Mouse (Mus musculus): ENCODE results near the gene Prrx2. TPM values are rescaled to one million over a fixed set of nuclear protein-coding genes. Genes with fewer than 3 reads are reported as not detected.
A peak's percentile ranks its signal among the peaks of the same experiment; 100 is the strongest.

Prrx2 gene
- polyA plus RNA-seq, 1 experiment from 2014 or later = 47.0 TPM

GRCm38 (mm10) chr2:30885453-30886163, 50.8 kb downstream of the Prrx2 start:
- Histone ChIP-seq H3K4me1 (ENCODE audit: control insufficient read depth in 2 of 2, insufficient read depth in 2 of 2, low read length in 2 of 2) (peaks cover 0 to under 1% of the 10 kb centered on the region in 2 experiments; a peak in 1 of 4 replicates), H3K4me3 (ENCODE audit: control insufficient read depth in 1 of 2, insufficient read depth in 1 of 2, low read depth in 1 of 2, low read length in 2 of 2) (no peak overlapping the region), H3K9ac (ENCODE audit: low read length) (no peak overlapping the region), H3K36me3 (ENCODE audit: control insufficient read depth, insufficient read depth, low read length) (peaks cover 21% of the 10 kb centered on the region), H3K9me3 (ENCODE audit: control insufficient read depth, low read length) (peaks cover 4% of the 10 kb centered on the region; the same call in 1 of the 2 replicates), H3K27ac (replicated peaks in 1 of 2; ENCODE audit: control insufficient read depth in 1 of 2, insufficient read depth in 1 of 2, low read depth in 2 of 2, low read length in 2 of 2) (no peak overlapping the region), H3K27me3 (ENCODE audit: control insufficient read depth, insufficient read depth, low read length) (no peaks in the 10 kb centered on the region), H3K4me2 (ENCODE audit: low read length) (no peak overlapping the region)
- ATAC-seq (ENCODE audit: insufficient number of reproducible peaks, insufficient read depth, low FRiP score, low read depth) = no peak
- 55% methylated on average over 9 of the region's 9 CpGs for WGBS

GRCm38 (mm10) chr2:30891002-30891401, 56.2 kb downstream of the Prrx2 start:
- H3K4me3 ChIP-seq (ENCODE audit: control insufficient read depth in 1 of 2, insufficient read depth in 1 of 2, low read depth in 1 of 2, low read length in 2 of 2) = no peak overlapping the region
- no peak overlapping the region for H3K4me2 ChIP-seq (ENCODE audit: low read length)
- 0 out of 4 replicates have a peak, but pooled peaks cover 0 to 3% of the 10 kb centered on the region in 2 experiments for H3K4me1 ChIP-seq (ENCODE audit: control insufficient read depth in 2 of 2, insufficient read depth in 2 of 2, low read length in 2 of 2)
- no peak overlapping the region for H3K27ac ChIP-seq (replicated peaks in 1 of 2; ENCODE audit: control insufficient read depth in 1 of 2, insufficient read depth in 1 of 2, low read depth in 2 of 2, low read length in 2 of 2)
- H3K9me3 ChIP-seq (ENCODE audit: control insufficient read depth, low read length) = no peaks in the 10 kb centered on the region
- no peak overlapping the region for H3K9ac ChIP-seq (ENCODE audit: low read length)
- under 1% methylated on average over 3 of the region's 3 CpGs for WGBS
- H3K36me3 ChIP-seq (ENCODE audit: control insufficient read depth, insufficient read depth, low read length) = no peaks in the 10 kb centered on the region
- ATAC-seq (ENCODE audit: insufficient number of reproducible peaks, insufficient read depth, low FRiP score, low read depth) = no peak
- no peaks in the 10 kb centered on the region for H3K27me3 ChIP-seq (ENCODE audit: control insufficient read depth, insufficient read depth, low read length)

- no peaks in the 10 kb centered on the region for H3K27me3 ChIP-seq (ENCODE audit: control insufficient read depth, insufficient read depth, low read length)
- H3K9me3 ChIP-seq (ENCODE audit: control insufficient read depth, low read length) = no peaks in the 10 kb centered on the region
- peaks cover 0 to 12% of the 10 kb centered on the region in 2 experiments; a peak in 1 of 4 replicates for H3K4me1 ChIP-seq (ENCODE audit: control insufficient read depth in 2 of 2, insufficient read depth in 2 of 2, low read length in 2 of 2)
- no peak overlapping the region for H3K27ac ChIP-seq (replicated peaks in 1 of 2; ENCODE audit: control insufficient read depth in 1 of 2, insufficient read depth in 1 of 2, low read depth in 2 of 2, low read length in 2 of 2)
- no peak overlapping the region for H3K9ac ChIP-seq (ENCODE audit: low read length)
- H3K4me3 ChIP-seq (ENCODE audit: control insufficient read depth in 1 of 2, insufficient read depth in 1 of 2, low read depth in 1 of 2, low read length in 2 of 2) = no peak overlapping the region
- 33% methylated on average over 6 of the region's 6 CpGs for WGBS
- no peaks in the 10 kb centered on the region for H3K36me3 ChIP-seq (ENCODE audit: control insufficient read depth, insufficient read depth, low read length)
- no peak for ATAC-seq (ENCODE audit: insufficient number of reproducible peaks, insufficient read depth, low FRiP score, low read depth)
- H3K4me2 ChIP-seq (ENCODE audit: low read length) = no peak overlapping the region
Measured at GRCm38 (mm10) chr2:30893399-30893798, 58.6 kb downstream of the Prrx2 start.

GRCm38 (mm10) chr2:30893946-30894345, 59.2 kb downstream of the Prrx2 start:
- Histone ChIP-seq H3K4me3 (ENCODE audit: control insufficient read depth in 1 of 2, insufficient read depth in 1 of 2, low read depth in 1 of 2, low read length in 2 of 2) (no peak overlapping the region), H3K4me1 (ENCODE audit: control insufficient read depth in 2 of 2, insufficient read depth in 2 of 2, low read length in 2 of 2) (peaks cover 0 to 12% of the 10 kb centered on the region in 2 experiments; a peak in 1 of 4 replicates), H3K27me3 (ENCODE audit: control insufficient read depth, insufficient read depth, low read length) (no peaks in the 10 kb centered on the region), H3K9me3 (ENCODE audit: control insufficient read depth, low read length) (no peaks in the 10 kb centered on the region), H3K4me2 (ENCODE audit: low read length) (no peak overlapping the region), H3K36me3 (ENCODE audit: control insufficient read depth, insufficient read depth, low read length) (no peaks in the 10 kb centered on the region), H3K27ac (replicated peaks in 1 of 2; ENCODE audit: control insufficient read depth in 1 of 2, insufficient read depth in 1 of 2, low read depth in 2 of 2, low read length in 2 of 2) (no peak overlapping the region), H3K9ac (ENCODE audit: low read length) (no peak overlapping the region)
- no peak for ATAC-seq (ENCODE audit: insufficient number of reproducible peaks, insufficient read depth, low FRiP score, low read depth)
- WGBS = 82% methylated on average over 7 of the region's 7 CpGs

GRCm38 (mm10) chr2:30897291-30897690, 62.5 kb downstream of the Prrx2 start:
- no peak overlapping the region for H3K27ac ChIP-seq (replicated peaks in 1 of 2; ENCODE audit: control insufficient read depth in 1 of 2, insufficient read depth in 1 of 2, low read depth in 2 of 2, low read length in 2 of 2)
- peaks cover 3 to 14% of the 10 kb centered on the region in 2 experiments; a peak in 3 of 4 replicates for H3K4me1 ChIP-seq (ENCODE audit: control insufficient read depth in 2 of 2, insufficient read depth in 2 of 2, low read length in 2 of 2)
- ATAC-seq (ENCODE audit: insufficient number of reproducible peaks, insufficient read depth, low FRiP score, low read depth) = no peak
- H3K4me3 ChIP-seq (ENCODE audit: control insufficient read depth in 1 of 2, insufficient read depth in 1 of 2, low read depth in 1 of 2, low read length in 2 of 2) = no peak overlapping the region
- 30% methylated on average over 6 of the region's 6 CpGs for WGBS
- peaks cover 5% of the 10 kb centered on the region for H3K27me3 ChIP-seq (ENCODE audit: control insufficient read depth, insufficient read depth, low read length)
- no peak overlapping the region for H3K4me2 ChIP-seq (ENCODE audit: low read length)
- no peaks in the 10 kb centered on the region for H3K36me3 ChIP-seq (ENCODE audit: control insufficient read depth, insufficient read depth, low read length)
- no peak overlapping the region for H3K9ac ChIP-seq (ENCODE audit: low read length)
- no peaks in the 10 kb centered on the region for H3K9me3 ChIP-seq (ENCODE audit: control insufficient read depth, low read length)

GRCm38 (mm10) chr2:30899397-30900069, 64.8 kb downstream of the Prrx2 start:
- no peak overlapping the region for H3K9ac ChIP-seq (ENCODE audit: low read length)
- no peaks in the 10 kb centered on the region for H3K9me3 ChIP-seq (ENCODE audit: control insufficient read depth, low read length)
- H3K36me3 ChIP-seq (ENCODE audit: control insufficient read depth, insufficient read depth, low read length) = no peaks in the 10 kb centered on the region
- H3K27me3 ChIP-seq (ENCODE audit: control insufficient read depth, insufficient read depth, low read length) = peaks cover 7% of the 10 kb centered on the region
- H3K4me2 ChIP-seq (ENCODE audit: low read length) = no peak overlapping the region
- peaks cover 10 to 27% of the 10 kb centered on the region in 2 experiments; a peak in 3 of 4 replicates for H3K4me1 ChIP-seq (ENCODE audit: control insufficient read depth in 2 of 2, insufficient read depth in 2 of 2, low read length in 2 of 2)
- ATAC-seq (ENCODE audit: insufficient number of reproducible peaks, insufficient read depth, low FRiP score, low read depth) = no peak
- no peak overlapping the region for H3K27ac ChIP-seq (replicated peaks in 1 of 2; ENCODE audit: control insufficient read depth in 1 of 2, insufficient read depth in 1 of 2, low read depth in 2 of 2, low read length in 2 of 2)
- H3K4me3 ChIP-seq (ENCODE audit: control insufficient read depth in 1 of 2, insufficient read depth in 1 of 2, low read depth in 1 of 2, low read length in 2 of 2) = no peak overlapping the region
- WGBS = 88% methylated on average over 14 of the region's 14 CpGs

GRCm38 (mm10) chr2:30901646-30902160, 66.9 kb downstream of the Prrx2 start:
- H3K4me2 ChIP-seq (ENCODE audit: low read length) = peak overlapping the region; percentile 61; the same call in 1 of the 2 replicates
- no peak overlapping the region for H3K4me3 ChIP-seq (ENCODE audit: control insufficient read depth in 1 of 2, insufficient read depth in 1 of 2, low read depth in 1 of 2, low read length in 2 of 2)
- no peaks in the 10 kb centered on the region for H3K36me3 ChIP-seq (ENCODE audit: control insufficient read depth, insufficient read depth, low read length)
- no peak overlapping the region for H3K27ac ChIP-seq (replicated peaks in 1 of 2; ENCODE audit: control insufficient read depth in 1 of 2, insufficient read depth in 1 of 2, low read depth in 2 of 2, low read length in 2 of 2)
- H3K9ac ChIP-seq (ENCODE audit: low read length) = no peak overlapping the region
- H3K4me1 ChIP-seq (ENCODE audit: control insufficient read depth in 2 of 2, insufficient read depth in 2 of 2, low read length in 2 of 2) = peaks cover 18 to 39% of the 10 kb centered on the region in 2 experiments
- peaks cover 7% of the 10 kb centered on the region for H3K27me3 ChIP-seq (ENCODE audit: control insufficient read depth, insufficient read depth, low read length)
- ATAC-seq (ENCODE audit: insufficient number of reproducible peaks, insufficient read depth, low FRiP score, low read depth) = no peak
- WGBS = 63% methylated on average over 6 of the region's 6 CpGs
- H3K9me3 ChIP-seq (ENCODE audit: control insufficient read depth, low read length) = no peaks in the 10 kb centered on the region
